Mouse (Mus musculus) duodenum, adult 2 months (tissue): ENCODE data around the gene Defa22. TPM values are rescaled to one million over a fixed set of nuclear protein-coding genes. Genes with fewer than 3 reads are reported as not detected.

Experiments
- polyA plus RNA-seq: library from polyadenylated mRNA; depleted of rRNA; stranded (reverse); fragments of >200 nt; gene quantifications from 2 replicates; pipeline ENCODE4 v1.2.3, GENCODE M21; 2012; ENCODE audit warnings: low replicate concordance; rRNA removed

The Defa22 gene
- polyA plus RNA-seq: 1.9 and 10.4 TPM in 2 replicates

DNA sequence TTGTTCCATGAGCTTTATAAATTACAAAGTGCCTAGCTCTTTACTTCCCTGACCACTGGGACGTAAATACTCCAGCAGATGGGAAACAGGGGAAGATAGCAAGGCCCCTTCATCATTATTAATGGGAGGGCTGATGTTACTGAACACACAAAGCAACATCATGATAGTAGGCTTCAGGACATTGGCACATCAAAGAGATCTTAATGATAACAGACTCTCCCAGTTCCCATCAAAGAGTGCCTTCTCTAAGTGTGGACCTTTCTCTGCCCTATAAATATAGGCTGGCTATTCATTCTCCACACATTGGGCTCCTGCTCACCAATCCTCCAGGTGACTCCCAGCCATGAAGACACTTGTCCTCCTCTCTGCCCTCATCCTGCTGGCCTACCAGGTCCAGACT, at the start of gene Defa22:
TSS of gene Defa22 (plus strand) at position 301 of the 400 bp plus-strand sequence.

DNA sequence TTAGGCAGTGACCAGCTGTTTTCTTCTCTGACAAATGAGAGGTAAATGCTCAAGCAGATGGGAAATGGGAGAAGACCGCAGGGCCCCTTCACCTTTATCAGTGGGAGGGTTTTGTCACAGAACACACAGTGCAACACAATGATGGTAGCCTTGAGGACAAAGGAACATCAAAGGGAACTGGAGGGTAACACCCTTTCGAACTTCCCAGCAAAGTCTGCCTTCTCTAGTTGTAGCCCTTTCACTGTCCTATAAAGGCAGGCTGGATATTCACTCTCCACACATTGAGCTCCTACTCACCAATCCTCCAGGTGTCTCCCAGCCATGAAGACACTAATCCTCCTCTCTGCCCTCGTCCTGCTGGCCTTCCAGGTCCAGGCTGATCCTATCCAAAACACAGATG, 27.7 kb upstream of the Defa22 start, which contains the start of gene Defa30:
TSS of gene Defa30 (plus strand) at position 301 of the 400 bp plus-strand sequence.

DNA sequence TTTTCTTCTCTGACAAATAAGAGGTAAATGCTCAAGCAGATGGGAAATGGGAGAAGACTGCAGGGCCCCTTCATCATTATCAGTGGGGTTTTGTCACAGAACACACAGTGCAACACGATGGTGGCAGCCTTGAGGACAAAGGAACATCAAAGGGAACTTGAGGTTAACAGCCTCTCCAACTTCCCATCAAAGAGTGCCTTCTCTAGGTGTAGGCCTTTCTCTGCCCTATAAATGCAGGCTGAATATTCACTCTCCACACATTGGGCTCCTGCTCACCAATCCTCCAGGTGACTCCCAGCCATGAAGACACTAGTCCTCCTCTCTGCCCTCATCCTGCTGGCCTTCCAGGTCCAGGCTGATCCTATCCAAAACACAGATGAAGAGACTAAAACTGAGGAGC, 29.2 kb downstream of the Defa22 start, which contains the start of gene Defa31:
TSS of gene Defa31 (plus strand) at position 301 of the 400 bp plus-strand sequence.

DNA sequence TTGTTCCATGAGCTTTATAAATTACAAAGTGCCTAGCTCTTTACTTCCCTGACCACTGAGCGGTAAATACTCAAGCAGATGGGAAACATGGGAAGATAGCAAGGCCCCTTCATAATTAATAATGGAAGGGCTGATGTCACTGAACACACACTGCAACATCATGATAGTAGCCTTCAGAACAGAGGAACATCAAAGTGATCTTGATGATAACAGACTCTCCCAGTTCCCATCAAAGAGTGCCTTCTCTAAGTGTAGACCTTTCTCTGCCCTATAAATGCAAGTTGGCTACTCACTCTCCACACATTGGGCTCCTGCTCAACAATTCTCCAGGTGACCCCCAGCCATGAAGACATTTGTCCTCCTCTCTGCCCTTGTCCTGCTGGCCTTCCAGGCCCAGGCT, 39.2 kb downstream of the Defa22 start, which contains the start of gene Gm15293:
TSS of gene Gm15293 (plus strand) at position 301 of the 400 bp plus-strand sequence.

Other genes with a start within 250 kb of the Defa22 start
- not detected in 2 replicates for gene Gm6040, start 240.2 kb upstream of the Defa22 start, polyA plus RNA-seq
- gene AY761185, start 217.6 kb upstream of the Defa22 start, polyA plus RNA-seq: not detected in 2 replicates
- 14.3 TPM in 1 of 2 replicates, not detected in the other for gene Defa21, start 136.7 kb upstream of the Defa22 start, polyA plus RNA-seq
- 192 and 728 TPM in 2 replicates for gene Defa23, start 107.2 kb upstream of the Defa22 start, polyA plus RNA-seq
- 6.8 and 56.6 TPM in 2 replicates for gene Defa35, start 97.2 kb upstream of the Defa22 start, polyA plus RNA-seq
- not detected in 2 replicates for gene Defa25, start 77.8 kb upstream of the Defa22 start, polyA plus RNA-seq
- 15.7 and 126 TPM in 2 replicates for gene Gm14851, start 66.2 kb upstream of the Defa22 start, polyA plus RNA-seq
- 70.6 and 73.6 TPM in 2 replicates for gene Defa30, start 27.6 kb upstream of the Defa22 start, polyA plus RNA-seq
- not detected in 2 replicates for gene Defa31, start 29.3 kb downstream of the Defa22 start, polyA plus RNA-seq
- gene Gm15293, start 39.3 kb downstream of the Defa22 start, polyA plus RNA-seq: 0.56 and 2.0 TPM in 2 replicates
- 0.77 and 20.8 TPM in 2 replicates for gene Gm15292, start 87.5 kb downstream of the Defa22 start, polyA plus RNA-seq
- gene Defa27, start 153.3 kb downstream of the Defa22 start, polyA plus RNA-seq: not detected in 2 replicates
- 87.2 and 348 TPM in 2 replicates for gene Defa29, start 164.7 kb downstream of the Defa22 start, polyA plus RNA-seq
- 16.4 TPM in 1 of 2 replicates, not detected in the other for gene Defa2, start 216.2 kb downstream of the Defa22 start, polyA plus RNA-seq
- gene Defa33, start 229.5 kb downstream of the Defa22 start, polyA plus RNA-seq: 3.2 TPM in 1 of 2 replicates, not detected in the other